Mouse (Mus musculus): Measurements from ENCODE around the gene Zfp536. TPM values are rescaled to one million over a fixed set of nuclear protein-coding genes. Genes with fewer than 3 reads are reported as not detected.
"Not testable (repeated sequence)": the region's sequence is repeated elsewhere in the genome, so short reads cannot be mapped to it uniquely, and the experiment has no call there.

Zfp536 gene
- total RNA-seq, 2 experiments from 2014 or later = 10.6 to 13.3 TPM

GRCm38 (mm10) chr7:37697378-37697777 lies 76.1 kb downstream of the Zfp536 start:
- intact Hi-C loops (cut with DNase I); DNase-seq: not testable (repeated sequence)

DNA sequence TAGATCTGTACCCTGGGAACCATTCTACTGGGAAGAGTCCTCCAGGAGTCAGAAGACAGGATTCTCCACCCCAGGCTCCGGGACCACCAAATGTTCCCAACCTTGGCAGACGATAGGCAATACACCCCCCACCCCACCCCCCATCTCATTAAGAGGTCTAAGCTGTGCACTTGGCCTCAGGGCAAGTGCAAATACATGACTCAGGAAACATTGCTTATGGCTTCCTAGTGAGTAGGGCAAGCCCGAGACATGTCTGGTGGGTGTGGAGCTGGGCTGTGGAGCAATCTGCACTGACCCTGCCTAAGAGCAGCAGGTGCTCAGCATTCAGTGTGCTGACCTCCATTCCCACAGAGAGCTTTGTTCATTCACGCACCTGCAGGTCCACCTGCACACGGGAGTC lies 78.4 kb downstream of the Zfp536 start:
- DNase-seq = no peak
- intact Hi-C loops (cut with DNase I) = no loop called here

DNA sequence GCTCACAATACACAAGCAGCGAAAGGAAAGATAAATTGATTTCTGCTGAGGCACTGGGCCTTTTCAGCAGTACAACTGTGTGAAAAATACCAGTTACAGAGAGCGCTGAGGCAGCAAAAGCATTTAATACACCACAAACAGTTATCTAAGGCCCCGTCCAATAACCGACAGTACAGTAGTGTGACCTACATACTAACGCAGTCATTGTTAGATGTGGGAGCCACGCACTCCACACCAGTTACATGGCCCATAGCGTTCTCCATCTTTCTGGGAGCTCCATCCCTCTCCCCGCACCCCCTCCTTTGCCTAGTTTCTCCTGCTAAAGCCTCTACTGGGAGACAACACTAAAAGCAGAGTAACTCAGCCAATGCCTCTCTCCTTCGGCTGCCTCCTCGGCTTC lies 82.8 kb downstream of the Zfp536 start:
- intact Hi-C loops (cut with DNase I) = no loop called here
- no peak for DNase-seq

DNA sequence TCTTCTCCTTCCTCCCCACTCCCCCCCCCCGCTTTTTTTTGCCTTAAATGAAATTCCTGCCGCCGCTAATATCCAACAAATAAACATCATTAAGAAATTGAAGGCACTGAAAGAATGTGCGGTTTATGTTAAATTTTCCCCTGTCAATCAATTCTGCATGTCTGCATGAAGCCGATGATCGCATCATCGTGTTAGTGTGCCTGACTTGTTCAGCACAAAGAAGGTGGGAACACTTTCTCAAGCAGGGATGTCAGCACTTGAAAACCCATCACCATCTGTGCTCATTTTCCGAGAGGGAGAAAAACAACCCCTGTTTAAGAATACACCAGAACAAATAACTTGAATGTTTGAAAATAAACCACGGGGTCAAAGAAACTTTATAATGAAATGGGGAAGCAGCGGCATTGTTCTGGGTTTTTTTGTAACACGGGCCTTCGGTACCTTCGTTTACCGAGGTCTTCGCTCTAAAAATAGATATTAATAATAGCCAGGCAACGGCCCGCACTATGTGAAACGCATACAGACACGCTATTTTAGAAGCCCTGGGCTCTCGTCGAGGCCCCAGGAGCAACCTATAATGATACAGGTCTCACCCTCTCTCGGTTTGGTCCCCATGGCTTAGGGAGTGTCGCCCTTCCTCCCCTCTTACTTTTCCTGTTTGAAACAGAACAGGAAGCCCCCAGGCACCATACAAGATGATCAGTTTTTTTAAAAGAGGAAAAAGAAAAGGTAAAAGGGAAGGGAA lies 83.7 kb downstream of the Zfp536 start:
- intact Hi-C loops (cut with DNase I) = no loop called here
- DNase-seq = no peak

DNA sequence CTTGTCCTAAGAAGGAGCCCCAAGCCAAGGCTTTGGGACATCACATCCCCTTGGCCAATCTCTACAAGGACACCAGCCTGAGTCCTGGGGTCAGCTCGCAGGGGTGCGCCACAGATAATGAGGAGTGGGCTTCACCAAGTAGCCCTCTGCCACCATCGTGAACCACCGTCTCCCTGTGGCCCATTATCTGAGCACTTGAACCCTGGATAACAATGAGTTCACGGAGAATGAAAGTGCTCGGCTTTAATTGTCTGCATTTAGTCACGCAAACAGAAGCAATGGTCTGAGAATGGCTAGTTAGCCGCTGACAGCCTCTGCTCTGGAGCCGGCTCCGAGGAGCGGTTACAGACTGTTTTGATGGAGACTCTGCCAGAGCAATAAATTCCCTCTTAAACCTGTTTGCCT lies 84.3 kb downstream of the Zfp536 start:
- no peak for DNase-seq
- intact Hi-C loops (cut with DNase I) = no loop called here

DNA sequence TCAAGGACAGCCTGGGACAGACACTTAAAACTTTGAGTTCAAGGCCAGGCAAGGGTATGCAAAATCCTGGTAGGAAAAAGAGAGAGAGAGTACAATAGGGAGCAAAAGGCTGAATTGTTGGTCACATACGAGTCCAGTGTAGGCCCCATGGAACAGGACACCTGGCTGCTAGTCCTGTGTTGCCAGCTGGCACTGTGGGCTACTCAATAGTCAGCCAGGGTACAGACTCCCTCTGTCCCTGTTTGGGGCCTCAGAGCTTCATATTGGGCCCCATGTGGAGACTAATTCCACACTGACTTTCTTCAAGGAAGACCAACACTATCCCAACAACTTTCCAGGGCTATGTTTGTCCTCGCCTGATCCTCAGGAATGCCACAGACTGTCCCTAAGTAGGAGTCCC lies 87.1 kb downstream of the Zfp536 start:
- intact Hi-C loops (cut with DNase I) = no loop called here
- DNase-seq = no peak

- intact Hi-C loops (cut with DNase I) = no loop called here
- DNase-seq = no peak
Measured at GRCm38 (mm10) chr7:37685247-37685646, 88.2 kb downstream of the Zfp536 start.

GRCm38 (mm10) chr7:37681335-37681734 lies 92.1 kb downstream of the Zfp536 start:
- intact Hi-C loops (cut with DNase I) = no loop called here
- DNase-seq = peak; percentile 23 to 64

- DNase-seq = peak in 1 of 2 experiments; percentile 17
- intact Hi-C loops (cut with DNase I) = no loop called here
Measured at GRCm38 (mm10) chr7:37663676-37664365, 109.6 kb downstream of the Zfp536 start.

GRCm38 (mm10) chr7:37648671-37649070 lies 124.8 kb downstream of the Zfp536 start:
- intact Hi-C loops (cut with DNase I) = no loop called here
- DNase-seq = no peak

- intact Hi-C loops (cut with DNase I) = no loop called here
- no peak for DNase-seq
Measured at GRCm38 (mm10) chr7:37647917-37648615, 125.4 kb downstream of the Zfp536 start.

- intact Hi-C loops (cut with DNase I) = loop anchor here (10.0 kb wide), 1 partner anchor 265 kb away; no protein-coding TSS in a partner anchor
- no peak for DNase-seq
Measured at GRCm38 (mm10) chr7:37639740-37640397, 133.6 kb downstream of the Zfp536 start.

GRCm38 (mm10) chr7:37634812-37635211 lies 138.6 kb downstream of the Zfp536 start:
- DNase-seq = no peak
- intact Hi-C loops (cut with DNase I) = loop anchor here (10.0 kb wide), 1 partner anchor 260 kb away; no protein-coding TSS in a partner anchor

DNA sequence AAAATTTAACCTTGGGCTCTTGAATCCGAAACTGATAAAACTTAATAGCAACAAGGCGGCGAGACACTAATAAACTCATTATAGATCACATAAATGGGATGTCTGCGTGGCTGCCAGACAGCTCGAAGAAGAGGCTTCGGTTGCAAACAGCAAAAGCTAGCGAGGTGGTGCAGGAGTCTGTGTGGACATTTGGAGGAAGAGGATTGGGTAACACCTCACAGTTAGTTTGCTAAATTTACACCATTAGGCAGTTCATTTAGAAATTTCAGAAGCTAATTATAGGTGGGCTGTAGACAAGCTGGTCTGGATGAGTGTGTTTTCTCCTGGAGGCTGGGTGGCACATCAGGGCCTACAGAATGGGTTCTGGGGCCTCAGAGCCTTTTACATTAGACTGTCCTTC lies 143.0 kb downstream of the Zfp536 start:
- no peak for DNase-seq
- intact Hi-C loops (cut with DNase I) = loop anchor here (10.0 kb wide), 1 partner anchor 256 kb away; no protein-coding TSS in a partner anchor

- DNase-seq = no peak
- intact Hi-C loops (cut with DNase I) = no loop called here
Measured at GRCm38 (mm10) chr7:37627897-37628510, 145.4 kb downstream of the Zfp536 start.

DNA sequence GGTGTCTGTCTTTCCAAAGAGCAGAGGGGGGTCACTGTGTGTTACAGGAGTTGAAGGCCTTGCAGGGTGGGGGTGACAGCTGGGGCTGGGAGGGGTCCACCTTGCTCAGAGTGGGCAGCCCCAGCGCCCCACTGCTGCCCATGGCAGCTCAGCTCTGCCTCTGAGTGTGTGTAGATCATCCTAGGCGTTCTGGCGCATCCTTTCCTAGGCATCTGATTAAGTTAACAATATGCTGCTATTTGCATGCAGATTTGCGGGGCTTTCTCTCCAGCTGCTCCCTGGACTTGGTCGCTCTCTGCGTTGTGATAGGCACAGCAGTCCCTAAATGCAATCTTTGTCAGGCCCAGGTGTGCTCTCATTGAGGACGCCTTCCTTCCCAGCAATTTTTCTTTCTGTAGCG lies 147.7 kb downstream of the Zfp536 start:
- intact Hi-C loops (cut with DNase I) = no loop called here
- no peak for DNase-seq

DNA sequence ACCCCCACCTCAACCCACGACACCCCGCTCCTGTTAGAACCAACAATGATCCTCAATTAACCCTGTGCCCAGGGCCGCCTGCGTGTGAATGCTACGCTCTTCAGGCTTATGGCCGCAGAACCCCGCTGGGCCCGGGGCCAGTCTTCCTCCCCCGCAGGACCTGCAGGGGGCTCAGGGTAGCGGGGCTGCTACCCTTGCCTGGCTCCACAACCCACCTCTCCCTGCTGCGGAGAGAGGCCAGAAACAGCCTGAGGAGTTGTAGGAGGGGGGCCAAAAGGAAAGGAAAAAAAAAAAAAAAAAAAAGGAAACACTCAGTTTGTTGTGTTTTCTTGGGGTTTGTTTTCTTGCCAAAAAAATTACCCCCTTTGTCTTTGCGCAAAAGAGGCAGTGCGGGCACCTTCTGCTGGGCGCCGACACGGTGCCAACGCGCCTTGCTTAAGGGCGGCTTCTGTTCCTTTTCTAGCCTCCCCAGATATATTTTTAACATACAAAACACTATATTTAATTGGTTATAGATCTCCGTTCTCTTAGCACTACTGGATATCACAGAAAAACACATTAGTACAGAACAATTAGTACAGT lies 148.6 kb downstream of the Zfp536 start:
- peak; percentile 12 to 20 for DNase-seq
- intact Hi-C loops (cut with DNase I) = loop anchor here (5.0 kb wide), 1 partner anchor 147 kb away; the partner anchor contains the start of gene Zfp536

GRCm38 (mm10) chr7:37623903-37624758 lies 149.3 kb downstream of the Zfp536 start:
- peak; percentile 62 to 77 for DNase-seq
- intact Hi-C loops (cut with DNase I) = loop anchor here (5.0 kb wide), 1 partner anchor 148 kb away; the partner anchor contains the start of gene Zfp536

- DNase-seq = no peak
- intact Hi-C loops (cut with DNase I) = no loop called here
Measured at GRCm38 (mm10) chr7:37619254-37619653, 154.2 kb downstream of the Zfp536 start.
